Mouse (Mus musculus) cerebellum, adult 2 months (tissue): ENCODE measurements around the gene Polm.

Source experiments
- CTCF ChIP-seq: fragments of 200-500 bp; IDR thresholded peaks from 2 replicates; pipeline ENCODE4 v1.5.1; 2011; ENCODE audit warnings: low read depth, mild to moderate bottlenecking, control low read depth, low read length, moderate library complexity, borderline replicate concordance; ENCODE audit not compliant: insufficient read depth
- POLR2A ChIP-seq: fragments of 200-500 bp; IDR thresholded peaks from 2 replicates; pipeline ENCODE4 v1.6.1; 2011; ENCODE audit warnings: low read length, control low read depth, borderline replicate concordance; ENCODE audit not compliant: insufficient read depth

DNA sequence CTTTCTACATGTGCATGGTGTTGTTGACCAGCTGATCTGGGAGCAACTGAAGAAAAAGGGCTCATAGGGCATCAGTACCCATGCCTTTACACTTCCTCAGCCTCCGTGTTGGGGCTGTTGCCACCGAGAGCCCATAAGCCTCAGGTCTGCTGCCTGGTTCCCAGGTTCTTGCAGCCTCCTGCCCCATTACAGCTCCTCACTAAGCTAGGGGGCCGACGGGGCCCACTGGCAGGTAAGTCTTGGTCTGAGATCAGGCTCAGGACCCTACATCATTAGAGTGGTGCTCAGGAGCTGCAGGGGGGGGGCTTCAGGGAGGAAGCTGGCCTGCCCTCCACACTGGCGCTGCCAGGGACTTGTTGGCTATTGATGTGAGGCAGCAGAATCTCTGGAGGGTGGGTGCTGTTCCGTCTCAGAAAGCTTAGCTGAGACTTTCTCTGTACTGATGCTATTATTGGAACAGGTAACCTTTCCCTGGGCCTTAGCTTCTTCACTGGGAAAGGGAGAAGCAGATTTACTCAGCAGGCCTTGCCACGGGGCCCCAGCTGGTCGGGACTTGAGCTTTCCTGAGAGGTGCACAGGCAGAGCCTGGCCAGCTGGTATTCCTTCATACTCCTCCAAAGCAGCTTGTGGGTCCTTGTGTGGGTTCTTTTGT is 18.8 kb upstream of the Polm start:
- TF ChIP-seq POLR2A (no peak), CTCF (no peak)
